Mouse (Mus musculus): Measurements from ENCODE around the gene Snx29.

GRCm38 (mm10) chr16:11454871-11455270 lies 132.2 kb downstream of the Snx29 start:
- TF ChIP-seq POLR2A (IDR thresholded peaks at IDR 0.05; ENCODE audit: borderline replicate concordance, control insufficient read depth, low read depth, low read length) (no peak), CTCF (IDR thresholded peaks at IDR 0.05; ENCODE audit: control insufficient read depth, insufficient read depth, low read length) (no peak)
